Mouse (Mus musculus): ENCODE data around the gene Hoxd4.

- TF ChIP-seq ZC3H11A (IDR thresholded peaks at IDR 0.05; ENCODE audit: borderline replicate concordance, low read depth, low read length) (no peak), MAFK (IDR thresholded peaks at IDR 0.05; ENCODE audit: insufficient read depth, low read depth, low read length) (no peak), CHD2 (IDR thresholded peaks at IDR 0.05; ENCODE audit: low read depth, low read length) (no peak)
These were observed 21.0 kb downstream of the Hoxd4 start for GRCm38 (mm10) chr2:74732513-74733316.
